Mouse (Mus musculus): ENCODE results near the gene Afdn. TPM values are rescaled to one million over a fixed set of nuclear protein-coding genes. Genes with fewer than 3 reads are reported as not detected.
"Not testable (repeated sequence)": the region's sequence is repeated elsewhere in the genome, so short reads cannot be mapped to it uniquely, and the experiment has no call there.

The Afdn gene
- polyA plus RNA-seq, 1 experiment from 2014 or later: 40.4 TPM

GRCm38 (mm10) chr17:13948073-13948472 lies 187.7 kb downstream of the Afdn start, which contains the start of gene Gm7168:
Gene Gm7168 (plus strand): TSS chr17:13948373.
- H3K9ac ChIP-seq (ENCODE audit: low read length); H3K4me1 ChIP-seq (ENCODE audit: control insufficient read depth, insufficient read depth, low read length); ATAC-seq (replicated peaks; ENCODE audit: extremely low read depth, insufficient read depth, low FRiP score); H3K27ac ChIP-seq (ENCODE audit: low read length); H3K4me2 ChIP-seq (ENCODE audit: low read depth, low read length); H3K9me3 ChIP-seq (replicated peaks; ENCODE audit: control insufficient read depth, low read length); H3K27me3 ChIP-seq (ENCODE audit: control insufficient read depth, insufficient read depth, low read length); H3K4me3 ChIP-seq (ENCODE audit: low read length); H3K36me3 ChIP-seq (ENCODE audit: control insufficient read depth, insufficient read depth): not testable (repeated sequence)
- 78% methylated on average over 1 of the region's 2 CpGs for WGBS

- ATAC-seq (replicated peaks; ENCODE audit: extremely low read depth, insufficient read depth, low FRiP score); H3K9ac ChIP-seq (ENCODE audit: low read length); H3K27ac ChIP-seq (ENCODE audit: low read length); H3K36me3 ChIP-seq (ENCODE audit: control insufficient read depth, insufficient read depth); H3K9me3 ChIP-seq (replicated peaks; ENCODE audit: control insufficient read depth, low read length); H3K4me3 ChIP-seq (ENCODE audit: low read length); H3K27me3 ChIP-seq (ENCODE audit: control insufficient read depth, insufficient read depth, low read length); H3K4me1 ChIP-seq (ENCODE audit: control insufficient read depth, insufficient read depth, low read length); H3K4me2 ChIP-seq (ENCODE audit: low read depth, low read length): not testable (repeated sequence)
- WGBS: 79% methylated on average over 1 of the region's 1 CpGs
Measured at GRCm38 (mm10) chr17:13951570-13951969, 191.2 kb downstream of the Afdn start.

Other genes with a start within 250 kb of the Afdn start
- gene Tcte2, start 1.3 kb downstream of the Afdn start, polyA plus RNA-seq (2015; fragmentation: Nextera tagmentation; extraction: Ambion mirVana): 2.9 and 3.3 TPM in 2 replicates
- not detected in 2 replicates for gene Gm7168, start 187.8 kb downstream of the Afdn start, polyA plus RNA-seq (2015; fragmentation: Nextera tagmentation; extraction: Ambion mirVana)
- gene Gm7356, start 243.2 kb downstream of the Afdn start, polyA plus RNA-seq (2015; fragmentation: Nextera tagmentation; extraction: Ambion mirVana): not detected in 2 replicates